Mouse (Mus musculus) lung, postnatal 0 days (tissue): ENCODE results near the gene Bri3.

Experiments used
- CTCF ChIP-seq: IDR thresholded peaks from 2 replicates; pipeline ENCODE4 v1.5.1; 2016; ENCODE audit warnings: antibody characterized with exemption, mild to moderate bottlenecking
- EP300 ChIP-seq: IDR thresholded peaks from 2 replicates; pipeline ENCODE4 v1.6.1; 2016; ENCODE audit warnings: antibody characterized with exemption, mild to moderate bottlenecking, control low read depth

GRCm38 (mm10) chr5:144278374-144278960, 34.2 kb downstream of the Bri3 start:
- TF ChIP-seq EP300 (no peak), CTCF (no peak)
